ENCODE assay signal across 8 mouse cellular contexts in the genomic region with DNA sequence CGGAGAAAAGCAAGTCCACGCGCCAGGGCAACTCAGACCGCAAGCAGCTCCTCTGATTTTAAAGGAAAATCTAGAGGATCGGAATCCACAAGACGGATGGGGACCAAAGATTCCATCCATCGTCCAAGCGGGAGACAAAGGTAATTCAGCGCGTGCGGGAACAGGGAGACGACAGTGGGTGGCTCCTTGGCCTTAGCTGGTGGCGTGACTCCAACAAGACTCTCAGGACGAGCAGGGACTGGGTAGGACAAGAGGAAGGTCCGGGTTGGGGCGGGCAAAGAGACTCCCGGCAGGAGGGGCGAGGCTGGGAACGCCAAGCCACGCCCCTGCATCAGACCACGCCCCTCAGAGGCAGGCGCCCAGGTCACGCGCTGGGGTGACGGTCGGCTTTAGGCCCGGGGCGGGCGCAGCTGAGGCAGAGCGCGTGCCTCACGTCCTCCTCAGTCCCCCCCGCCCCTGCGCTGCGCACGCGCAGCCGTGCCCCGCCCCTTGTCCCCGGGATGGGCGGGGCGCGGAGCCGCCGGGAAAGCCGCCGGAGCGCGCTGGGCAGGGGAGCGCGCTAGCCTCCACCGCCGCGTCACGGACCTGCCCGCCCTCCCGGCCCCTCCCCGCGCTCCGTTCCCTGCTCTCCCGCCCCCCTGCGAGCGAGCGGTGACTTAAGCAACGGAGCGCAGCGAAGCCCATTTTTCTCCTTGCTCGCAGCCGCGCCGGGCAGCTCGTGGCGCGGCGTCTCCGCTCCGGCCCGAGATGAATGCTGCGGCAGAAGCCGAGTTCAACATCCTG. TPM values are rescaled to one million over a fixed set of nuclear protein-coding genes. Genes with fewer than 3 reads are reported as not detected.
DNase-seq lines count a peak whose midpoint lies in the region; ATAC-seq and TF ChIP-seq lines count a peak whose summit lies in the region.

No protein-coding gene starts in this region.

- peak; percentile 92 for DNase-seq in ES-E14 (ENCODE audit: low read depth, low spot score)
- peak; percentile 99 for DNase-seq in cerebellum, adult 11-12 months
- DNase-seq in heart, postnatal 25 days (ENCODE audit: low spot score), result peak; percentile 98
- peak; percentile 97 to 98 for DNase-seq in layer of hippocampus, adult 18-20 months (ENCODE audit: low spot score in 2 of 2)
- DNase-seq in lung, adult 2 months, result peak; percentile 99
- peak; percentile 96 for DNase-seq in thymus, adult 18-20 months

- H3K27me3 ChIP-seq in forebrain, embryonic 15.5 days, result no peaks in the 10 kb centered on the region

- no peaks in the 10 kb centered on the region for H3K9me3 ChIP-seq in ES-E14 (ENCODE audit: control insufficient read depth, insufficient read depth, low read depth, low read length)
- H3K9me3 ChIP-seq in forebrain, embryonic 15.5 days, result no peaks in the 10 kb centered on the region

- H3K4me2 ChIP-seq in forebrain, embryonic 15.5 days (replicated peaks), result peak overlapping the region; percentile 55

- intact Hi-C loops in heart, postnatal 25 days (cut with DNase I), result loop anchor here (5.0 kb wide), 2 partner anchors 37 to 77 kb away; no protein-coding TSS in a partner anchor

- WGBS in forebrain, embryonic 15.5 days, result under 1% methylated on average over 73 of the region's 80 CpGs
- under 1% methylated on average over 70 of the region's 80 CpGs for WGBS in lung, adult 2 months

- peak overlapping the region; percentile 96 for H3K27ac ChIP-seq in ES-E14 (ENCODE audit: insufficient read depth, low read depth, low read length, poor library complexity, severe bottlenecking)
- peak overlapping the region; percentile 99 for H3K27ac ChIP-seq in forebrain, embryonic 15.5 days (replicated peaks)

- H3K36me3 ChIP-seq in ES-E14 (ENCODE audit: control insufficient read depth, insufficient read depth, low read length, poor library complexity, severe bottlenecking), result 0 out of 2 replicates have a peak, but pooled peaks cover 2% of the 10 kb centered on the region
- H3K36me3 ChIP-seq in forebrain, embryonic 15.5 days, result no peaks in the 10 kb centered on the region

- peak; percentile 95 for ATAC-seq in forebrain, embryonic 15.5 days (replicated peaks)
- ATAC-seq in neutrophil, adult 5-6 weeks (ENCODE audit: extremely low read depth, insufficient number of reproducible peaks, low FRiP score, poor library complexity, severe bottlenecking), result peak; percentile 91

- peaks cover 3 to 6% of the 10 kb centered on the region in 2 experiments; a peak in 3 of 4 replicates for H3K4me1 ChIP-seq in ES-E14 (ENCODE audit: control insufficient read depth in 2 of 2, insufficient read depth in 2 of 2, low read length in 2 of 2, poor library complexity in 1 of 2)
- peaks cover 9% of the 10 kb centered on the region; the same call in 1 of the 2 replicates for H3K4me1 ChIP-seq in forebrain, embryonic 15.5 days
- H3K4me1 ChIP-seq in lung, adult 2 months (ENCODE audit: control insufficient read depth, insufficient read depth, low read length), result peaks cover 2% of the 10 kb centered on the region; the same call in 1 of the 2 replicates

- TF ChIP-seq POLR2A in lung, adult 2 months (IDR thresholded peaks at IDR 0.05; ENCODE audit: borderline replicate concordance, extremely low read depth, low read depth, low read length), result peak; percentile 95; the same call in 1 of the 2 replicates

- in situ Hi-C loops in ES-E14 (cut with MboI; ENCODE audit: low sequenced_read_pairs in 2 of 2, unreplicated experiment in 2 of 2), result no loop called here

- H3K9ac ChIP-seq in ES-E14 (ENCODE audit: insufficient read depth, low read depth, low read length, poor library complexity, severe bottlenecking), result peak overlapping the region; percentile 99
- peak overlapping the region; percentile 80 for H3K9ac ChIP-seq in forebrain, embryonic 15.5 days (replicated peaks)

- TF ChIP-seq CTCF in lung, adult 2 months (IDR thresholded peaks at IDR 0.05; ENCODE audit: insufficient read depth, low read length), result no peak

- H3K4me3 ChIP-seq in ES-E14 (ENCODE audit: insufficient read depth in 1 of 2, low read depth in 1 of 2, low read length in 2 of 2, poor library complexity in 1 of 2, severe bottlenecking in 1 of 2), result peak overlapping the region; percentile 99 to 100
- peak overlapping the region; percentile 77 for H3K4me3 ChIP-seq in forebrain, embryonic 15.5 days
- H3K4me3 ChIP-seq in lung, adult 2 months (replicated peaks; ENCODE audit: extremely low read depth, low read depth, low read length), result peak overlapping the region; percentile 100

TF ChIP-seq in ES-E14, 5 proteins besides CTCF, POLR2A, EP300 and RAD21:
- no peak for TF ChIP-seq ZC3H11A (IDR thresholded peaks at IDR 0.05; ENCODE audit: borderline replicate concordance, low read depth, low read length)
- TF ChIP-seq HCFC1 (IDR thresholded peaks at IDR 0.05; ENCODE audit: borderline replicate concordance, insufficient read depth, low read length), result peak; percentile 30; the same call in 1 of the 2 replicates

RNA-seq across cellular contexts. Expression of gene Nampt, which starts 0.7 kb away (rescaled TPM):
- 48.9 and 52.4 TPM in 2 replicates for total RNA-seq in ES-E14 (2012; rRNA removed)
- 34.1 and 37.6 TPM in 2 replicates for polyA plus RNA-seq in forebrain, embryonic 15.5 days (2015; fragmentation: Nextera tagmentation; extraction: Ambion mirVana)
- 10 to 100 TPM; 88.4 to 94.6 TPM for total RNA-seq in heart, postnatal 25 days (2021)
- 10 to 100 TPM; 43.4 to 43.8 TPM for total RNA-seq in layer of hippocampus, adult 18-20 months (2021)
- 11.4 and 22.2 TPM in 2 replicates for polyA plus RNA-seq in lung, adult 2 months (2012; rRNA removed)
- 58.8 and 66.9 TPM in 2 replicates for total RNA-seq in neutrophil, adult 5-6 weeks (2017)

Comparison
In these comparisons a context has a peak if more than half of its experiments do, and no peak if none do; other contexts are left out.
1. Peak in every context shown above with its lines: DNase-seq, ATAC-seq, H3K4me3 ChIP-seq and H3K27ac ChIP-seq.